Mouse (Mus musculus) cerebellum, adult 2 months (tissue): ENCODE results near the gene 2310034G01Rik.

Source experiments
- CTCF ChIP-seq: fragments of 200-500 bp; IDR thresholded peaks from 2 replicates; pipeline ENCODE4 v1.5.1; 2011; ENCODE audit warnings: low read depth, mild to moderate bottlenecking, control low read depth, low read length, moderate library complexity, borderline replicate concordance; ENCODE audit not compliant: insufficient read depth
- POLR2A ChIP-seq: fragments of 200-500 bp; IDR thresholded peaks from 2 replicates; pipeline ENCODE4 v1.6.1; 2011; ENCODE audit warnings: low read length, control low read depth, borderline replicate concordance; ENCODE audit not compliant: insufficient read depth

DNA sequence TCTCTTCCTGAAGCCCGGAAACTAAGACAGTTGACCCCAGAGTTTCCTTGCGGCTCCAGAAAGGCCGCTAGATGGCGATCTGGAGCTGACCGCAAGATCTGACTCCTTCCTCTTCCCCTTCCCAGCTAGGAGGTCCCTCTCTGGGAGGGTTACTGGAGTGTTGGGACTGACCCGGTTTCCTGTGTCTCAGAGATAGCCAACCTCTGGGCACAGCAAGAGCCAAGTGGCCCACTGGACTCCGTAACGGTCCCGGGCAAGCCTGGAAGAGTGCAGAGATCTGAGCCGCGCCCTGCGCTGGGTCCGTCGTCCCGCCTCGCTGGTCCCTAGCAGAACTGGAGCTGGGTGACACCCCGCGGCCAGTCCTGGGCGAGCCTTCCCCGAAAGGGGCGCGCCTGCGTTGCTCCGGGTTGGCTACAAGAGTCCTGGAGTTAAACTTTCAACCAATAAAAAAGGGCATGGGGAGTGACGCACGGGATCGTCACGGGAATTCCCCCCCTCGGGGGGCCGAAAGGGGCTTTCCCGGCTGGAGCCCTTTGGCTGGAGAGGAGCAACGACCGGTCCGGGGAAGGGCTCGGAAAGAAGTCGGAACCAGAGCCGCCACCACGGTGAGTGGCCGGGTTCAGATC, 45.8 kb downstream of the 2310034G01Rik start, which contains the start of gene Nfkb2:
- TF ChIP-seq POLR2A (no peak), CTCF (peak; percentile 88)
